Mouse (Mus musculus): ENCODE results near the gene Rpl24. TPM values are rescaled to one million over a fixed set of nuclear protein-coding genes. Genes with fewer than 3 reads are reported as not detected.

The Rpl24 gene
- 671 TPM for polyA plus RNA-seq (2017; shearing (Covaris generic))

DNA sequence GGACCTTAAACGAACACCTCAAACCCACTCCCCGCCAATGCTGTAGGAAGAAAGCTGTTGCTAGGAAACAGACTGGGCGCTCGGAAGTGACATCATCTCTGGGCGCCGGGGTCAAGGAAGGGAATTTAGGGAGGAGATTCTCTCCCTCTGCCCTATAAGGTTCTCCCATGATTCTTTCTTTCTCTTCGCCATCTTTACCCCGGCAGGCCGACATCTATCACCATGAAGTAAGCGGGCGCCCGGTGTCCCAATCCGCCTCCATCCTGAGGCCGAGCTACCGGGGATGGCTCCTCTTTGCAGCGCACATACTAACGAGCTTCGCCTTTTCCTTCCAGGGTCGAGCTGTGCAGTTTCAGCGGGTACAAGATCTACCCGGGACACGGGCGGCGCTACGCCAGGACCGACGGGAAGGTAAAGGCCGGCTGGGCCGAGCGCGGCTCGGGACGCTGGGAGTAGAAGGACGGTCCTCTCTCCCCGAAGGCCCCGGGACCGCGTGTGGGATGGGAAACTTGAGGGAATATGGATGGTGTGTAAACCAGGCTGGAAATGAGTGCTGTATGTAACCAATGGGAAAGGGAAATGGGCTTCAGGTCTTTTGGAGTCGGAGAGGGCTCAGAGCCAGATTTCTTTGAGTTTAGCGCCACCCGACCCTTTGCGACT, at the start of gene Rpl24:
Rpl24 (plus strand) TSS at position 64 of the 660 bp plus-strand sequence.

DNA sequence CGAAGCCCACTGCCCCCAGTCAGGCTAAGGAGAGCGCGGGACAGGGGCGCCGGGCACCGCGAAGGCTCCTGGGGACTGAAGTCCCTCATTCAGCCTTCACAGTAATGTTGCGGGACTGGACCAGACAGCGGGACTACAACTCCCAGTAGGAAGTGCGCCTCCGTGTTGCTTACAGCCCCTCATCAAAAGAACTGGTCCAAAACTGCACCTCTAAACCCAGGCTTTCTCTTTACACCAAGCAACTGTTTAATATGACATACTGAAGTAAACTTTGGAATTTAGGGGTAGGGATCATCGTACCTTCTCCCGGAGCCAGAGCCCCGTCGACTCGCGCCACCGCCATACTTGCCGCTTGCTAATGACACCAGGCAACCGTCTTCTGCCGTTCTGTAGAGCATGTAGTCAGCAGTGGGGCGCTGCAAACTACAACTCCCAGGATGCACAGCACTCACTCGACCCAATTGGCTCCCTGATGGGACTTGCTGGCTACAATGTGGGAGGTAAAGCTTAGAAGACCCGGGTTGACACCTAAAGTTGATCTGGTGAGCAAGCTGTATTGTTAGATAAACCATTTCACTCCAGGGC, 31.5 kb upstream of the Rpl24 start, which contains the start of gene Cep97:
Cep97 (minus strand) TSS at position 403 of the 585 bp plus-strand sequence.

DNA sequence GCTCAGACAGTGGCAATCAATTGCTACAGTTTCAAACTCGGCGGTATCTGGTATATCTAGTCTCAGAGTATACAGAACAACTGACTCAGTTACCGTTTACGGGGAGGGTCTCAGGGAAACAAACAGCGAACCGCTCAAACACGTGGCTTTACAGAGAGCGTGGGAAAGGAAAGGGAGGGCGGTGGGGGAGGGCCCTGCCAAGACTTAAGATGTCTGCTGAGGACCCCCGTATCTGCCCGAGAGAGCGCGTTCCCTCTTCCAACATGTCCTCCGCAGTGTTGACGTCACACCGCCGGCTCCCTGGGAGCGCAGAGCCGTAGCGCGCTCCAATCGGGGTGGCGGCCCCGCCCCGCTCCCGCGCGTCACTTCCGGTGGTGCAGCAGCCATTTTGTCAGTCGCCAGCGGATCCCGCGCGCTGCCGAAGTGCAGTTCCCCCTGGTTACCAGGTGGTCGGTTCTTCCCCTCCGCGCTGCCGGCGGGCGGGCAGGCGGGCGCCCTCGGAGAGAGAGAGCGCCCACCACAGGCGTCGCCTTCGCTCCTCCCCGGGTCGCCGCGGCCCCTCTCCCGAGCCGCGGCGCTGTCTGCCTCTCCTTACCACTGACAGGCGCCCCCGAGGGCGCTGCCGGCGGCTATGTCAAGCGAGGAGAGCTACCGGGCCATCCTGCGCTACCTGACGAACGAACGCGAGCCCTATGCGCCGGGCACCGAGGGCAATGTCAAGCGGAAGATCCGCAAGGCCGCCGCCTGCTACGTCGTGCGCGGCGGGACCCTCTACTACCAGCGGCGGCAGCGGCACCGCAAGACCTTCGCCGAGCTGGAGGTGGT, 7.6 kb downstream of the Rpl24 start, which contains the start of gene Zbtb11:
Zbtb11 (plus strand) TSS at position 453 of the 825 bp plus-strand sequence.

Other genes with a start within 250 kb of the Rpl24 start
- 69.5 TPM for gene Nfkbiz, start 127.4 kb upstream of the Rpl24 start, polyA plus RNA-seq (2017; shearing (Covaris generic))
- 12.1 TPM for gene Nxpe3, start 71.0 kb upstream of the Rpl24 start, polyA plus RNA-seq (2017; shearing (Covaris generic))
- gene Cep97, start 31.4 kb upstream of the Rpl24 start, polyA plus RNA-seq (2017; shearing (Covaris generic)) = 65.1 TPM
- gene Zbtb11, start 7.6 kb downstream of the Rpl24 start, polyA plus RNA-seq (2017; shearing (Covaris generic)) = 101 TPM
- 103 TPM for gene Pcnp, start 63.5 kb downstream of the Rpl24 start, polyA plus RNA-seq (2017; shearing (Covaris generic))
- 51.4 TPM for gene Trmt10c, start 71.5 kb downstream of the Rpl24 start, polyA plus RNA-seq (2017; shearing (Covaris generic))
- gene Senp7, start 82.1 kb downstream of the Rpl24 start, polyA plus RNA-seq (2017; shearing (Covaris generic)) = 42.9 TPM
- 0.46 TPM for gene Impg2, start 238.0 kb downstream of the Rpl24 start, polyA plus RNA-seq (2017; shearing (Covaris generic))

All from naive thymus-derived CD4-positive, alpha-beta T cell, adult 5 months (primary cell).